Mouse (Mus musculus) left cerebral cortex, adult 11 months (tissue): ENCODE measurements around the gene Bcl2a1b.
"Not testable (repeated sequence)": the region's sequence is repeated elsewhere in the genome, so short reads cannot be mapped to it uniquely, and the experiment has no call there.

Source experiments
- DNase-seq: peaks from one replicate; pipeline ENCODE4 v3.0.0; 2022; ENCODE audit warnings: low spot score

Bcl2a1b gene

DNA sequence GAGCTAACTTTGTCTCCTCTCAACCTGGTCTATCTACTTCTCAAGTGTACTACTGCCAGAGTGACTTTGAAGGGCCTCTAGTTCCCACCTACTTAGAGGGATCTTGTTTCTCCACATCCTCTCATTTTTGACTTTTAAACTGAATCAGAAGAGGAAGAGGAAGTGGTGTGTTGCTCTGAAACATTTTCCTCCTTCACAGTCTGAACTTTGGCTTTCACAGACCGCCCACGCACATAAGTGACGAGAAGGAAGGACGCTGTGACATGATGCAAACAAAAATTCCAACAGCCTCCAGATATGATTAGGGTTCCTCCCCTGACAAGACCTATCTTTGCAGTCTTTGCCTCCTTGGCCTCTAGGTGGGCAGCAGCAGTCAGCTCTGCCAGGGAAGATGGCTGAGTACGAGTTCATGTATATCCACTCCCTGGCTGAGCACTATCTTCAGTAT, at the start of gene Bcl2a1b, which contains the start of gene Gm29094:
TSS of gene Bcl2a1b (plus strand) at position 241 of the 448 bp plus-strand sequence.
TSS of gene Gm29094 (plus strand) at position 411 of the 448 bp plus-strand sequence.
- DNase-seq, result not testable (repeated sequence)

DNA sequence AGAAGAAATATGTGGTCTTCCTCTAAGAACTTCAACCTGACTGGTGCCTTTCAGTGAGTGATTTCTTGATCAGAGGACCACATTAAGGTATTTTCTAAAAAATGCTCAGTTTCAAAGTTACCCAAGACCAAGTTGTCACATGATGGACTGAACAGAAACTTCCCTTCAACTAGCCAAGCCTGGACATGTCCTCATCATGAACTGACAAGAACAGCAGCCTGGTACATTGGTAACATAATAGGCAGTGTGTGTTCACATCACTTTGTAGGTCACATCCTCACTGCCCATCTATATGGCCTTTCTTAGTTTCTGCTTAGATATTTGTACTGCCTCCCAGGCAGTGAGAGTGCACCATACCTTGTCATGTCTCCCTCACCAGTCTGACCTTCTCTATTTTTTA, 26.5 kb upstream of the Bcl2a1b start:
- DNase-seq, result not testable (repeated sequence)

DNA sequence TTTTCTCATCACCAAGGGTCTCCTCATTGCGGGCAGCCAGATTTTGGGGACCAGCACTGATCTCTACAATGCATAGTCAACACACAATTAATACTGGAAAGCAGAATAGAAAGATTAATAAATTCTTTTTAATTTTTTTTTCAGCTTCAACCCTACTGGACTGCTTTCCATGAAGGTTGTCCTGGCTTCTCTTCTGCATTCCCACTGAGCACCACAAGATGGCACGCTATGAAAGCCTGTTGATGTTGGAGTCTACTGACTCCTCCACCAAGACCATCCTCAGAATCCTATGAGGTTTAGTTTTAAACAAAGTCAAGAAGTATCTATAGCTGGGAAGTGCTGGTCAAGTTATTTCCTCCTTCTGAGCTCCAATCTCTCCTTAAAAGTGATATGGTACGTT, 20.2 kb upstream of the Bcl2a1b start:
- DNase-seq, result peak; percentile 63

DNA sequence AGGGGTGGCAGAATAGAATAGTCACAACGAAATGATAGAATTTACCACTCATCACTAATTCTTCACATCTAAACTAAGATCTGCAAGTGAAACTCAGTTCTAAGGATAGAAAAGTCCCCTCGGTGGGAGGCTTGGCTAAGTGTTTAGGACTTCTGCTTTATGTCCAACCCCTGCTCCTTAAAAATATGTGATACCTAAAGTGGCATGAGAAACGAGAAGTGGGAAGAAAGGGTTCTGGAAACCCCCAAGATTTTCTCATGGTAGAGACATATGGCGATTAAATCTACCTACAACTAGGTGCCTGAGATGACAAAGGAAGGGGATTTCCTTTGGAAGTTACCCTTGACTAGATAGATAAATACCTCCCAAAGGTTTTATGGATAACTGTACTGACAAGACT, 19.5 kb upstream of the Bcl2a1b start:
- not testable (repeated sequence) for DNase-seq

DNA sequence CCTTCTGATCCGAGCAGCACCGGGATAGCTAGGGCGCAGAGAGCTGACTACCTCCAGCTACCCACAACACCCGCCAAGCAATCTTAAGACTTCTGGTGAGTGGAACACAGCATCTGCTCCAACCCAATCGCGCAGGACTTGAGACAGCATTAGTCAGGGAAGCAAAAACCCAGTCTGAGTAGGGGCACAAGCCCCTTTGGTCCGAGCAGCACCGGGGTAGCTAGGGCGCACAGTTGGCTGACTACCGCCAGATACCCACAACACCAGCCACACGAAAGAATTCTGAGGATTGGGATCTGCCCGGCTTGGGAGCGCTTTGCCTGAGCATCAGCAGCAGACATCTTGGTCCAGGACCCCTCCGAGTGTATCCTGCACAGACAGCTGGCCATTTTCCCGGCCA, 12.0 kb upstream of the Bcl2a1b start:
- DNase-seq, result not testable (repeated sequence)

DNA sequence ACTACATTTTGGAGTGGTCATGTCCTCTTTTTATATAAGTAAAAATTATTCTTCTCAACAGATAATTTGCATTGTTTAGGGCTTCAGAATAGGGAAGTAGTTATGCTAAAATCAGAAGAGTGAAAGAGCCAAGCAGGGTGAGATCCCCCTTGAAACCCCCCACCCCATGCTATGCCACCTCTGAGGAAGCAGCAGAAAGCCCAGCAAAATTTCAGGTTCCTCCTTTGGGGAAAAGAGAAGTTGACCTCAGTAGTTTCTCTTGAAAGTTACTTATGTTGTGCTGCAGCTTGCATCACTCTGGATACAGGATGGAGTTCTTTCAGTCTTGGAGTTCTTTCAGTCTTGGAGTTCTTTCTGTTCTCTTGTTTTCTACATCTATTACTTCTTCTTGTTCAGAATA, 3.5 kb upstream of the Bcl2a1b start:
- not testable (repeated sequence) for DNase-seq

DNA sequence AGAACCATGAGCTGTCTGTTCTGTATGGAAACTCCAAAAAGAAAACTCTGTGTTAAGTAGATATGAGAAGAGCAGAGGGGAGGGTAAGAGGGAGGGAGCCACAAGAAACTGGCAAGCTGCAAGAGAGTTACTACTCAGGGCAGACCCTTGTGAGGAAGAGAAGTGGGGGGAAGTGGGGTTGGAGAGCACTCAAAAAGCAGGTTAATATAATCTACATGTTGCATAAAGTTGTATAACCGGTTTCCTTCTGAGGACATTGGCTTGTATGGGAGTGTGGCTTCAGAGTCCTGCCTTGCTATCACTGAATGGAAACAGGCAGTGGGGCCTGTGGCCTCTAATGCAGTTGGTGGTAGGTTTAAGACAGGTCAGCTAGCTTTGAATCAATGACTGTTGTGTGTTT, 1.5 kb upstream of the Bcl2a1b start:
- not testable (repeated sequence) for DNase-seq

DNA sequence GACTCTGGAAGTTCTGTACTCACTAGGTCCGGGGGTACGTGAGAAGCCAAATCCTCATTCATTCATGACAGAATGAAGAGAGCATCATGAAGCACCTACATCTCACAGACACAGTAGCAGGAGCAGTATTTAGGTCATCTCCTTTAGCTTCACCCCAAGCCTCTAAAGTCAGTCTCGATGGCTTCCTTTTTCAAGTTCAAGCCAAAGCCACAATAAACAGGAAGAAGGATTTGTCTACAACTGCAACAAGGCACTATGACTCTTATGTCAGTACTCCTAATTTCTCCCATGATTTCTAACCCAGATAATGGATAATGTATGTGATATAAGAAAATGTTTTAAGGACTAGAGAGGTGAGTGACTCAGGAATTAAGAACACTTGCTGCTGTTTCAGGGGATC, 660 bp upstream of the Bcl2a1b start:
- DNase-seq, result not testable (repeated sequence)

DNA sequence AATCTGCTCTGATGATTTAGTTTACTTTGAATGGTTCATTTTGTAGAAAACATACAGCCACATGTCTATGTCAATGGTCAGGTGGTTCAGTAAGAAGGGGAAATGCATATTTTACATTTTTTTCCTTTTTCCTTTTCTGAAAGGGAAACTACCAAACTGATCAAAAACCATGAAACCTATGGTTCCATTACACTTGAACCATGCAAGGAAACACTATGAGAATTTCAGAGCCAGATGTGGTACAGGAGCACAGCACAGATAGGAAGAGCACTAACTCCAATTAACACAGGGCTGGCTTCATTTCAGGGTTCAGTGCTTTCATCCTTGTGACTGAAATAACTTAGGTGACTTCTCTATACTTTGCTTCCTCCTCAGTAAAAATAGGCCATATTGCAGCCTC, 3.2 kb downstream of the Bcl2a1b start:
- not testable (repeated sequence) for DNase-seq

DNA sequence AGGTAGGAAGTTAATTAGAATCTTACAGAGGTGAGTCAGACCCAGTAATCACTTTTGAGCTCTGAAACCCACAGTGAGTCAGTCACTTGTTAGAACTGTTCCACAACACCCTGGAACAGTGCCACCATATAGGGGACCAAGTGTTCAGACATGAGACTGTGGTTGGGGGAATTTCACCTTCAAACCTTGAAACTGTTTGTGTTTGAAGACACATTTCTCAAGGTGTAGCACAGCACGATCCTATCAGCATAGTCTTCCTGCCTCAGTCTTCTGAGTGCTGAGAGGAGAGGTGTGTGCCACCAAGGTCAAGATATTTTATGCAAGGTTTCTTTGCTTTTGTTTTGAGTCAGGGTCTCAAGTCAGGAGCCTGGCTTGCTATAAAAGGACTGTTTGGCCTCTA, 9.9 kb downstream of the Bcl2a1b start:
- DNase-seq, result not testable (repeated sequence)

DNA sequence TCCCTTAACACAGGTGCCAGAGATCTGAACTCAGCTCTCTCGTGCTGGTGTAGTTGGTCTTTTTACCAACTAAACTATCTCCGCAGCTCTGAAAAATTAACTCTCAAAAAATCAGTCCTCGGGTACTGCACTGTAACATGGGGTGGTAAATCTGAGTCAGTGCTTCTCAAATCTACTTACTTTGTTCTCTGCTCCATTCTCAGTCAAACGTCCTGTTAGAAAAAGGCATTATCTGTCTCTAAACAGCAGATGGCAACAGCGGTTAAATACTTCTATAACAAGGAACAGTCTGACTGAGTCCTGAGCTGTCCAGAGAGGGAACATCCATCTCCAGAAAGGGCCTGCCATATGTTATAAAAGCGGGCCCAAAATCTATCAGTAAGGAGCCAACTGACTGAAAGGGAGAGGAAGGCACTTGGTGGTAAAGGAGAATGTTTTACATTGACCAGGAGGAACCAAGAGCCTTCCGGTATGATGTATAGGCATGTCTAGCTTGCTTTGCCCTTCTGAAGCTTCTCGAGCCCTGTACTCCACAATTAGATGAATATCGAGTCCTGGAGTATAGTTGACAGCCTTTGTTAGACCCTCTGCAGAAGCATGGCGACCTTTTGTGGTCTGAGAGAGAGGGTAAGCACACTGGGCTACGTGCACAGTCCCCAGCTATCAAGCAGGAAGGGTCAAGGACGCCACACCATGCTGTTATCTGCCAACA, 11.5 kb downstream of the Bcl2a1b start, which contains the start of gene Mthfs:
TSS of gene Mthfs (plus strand) at position 324 of the 712 bp plus-strand sequence.
- not testable (repeated sequence) for DNase-seq

DNA sequence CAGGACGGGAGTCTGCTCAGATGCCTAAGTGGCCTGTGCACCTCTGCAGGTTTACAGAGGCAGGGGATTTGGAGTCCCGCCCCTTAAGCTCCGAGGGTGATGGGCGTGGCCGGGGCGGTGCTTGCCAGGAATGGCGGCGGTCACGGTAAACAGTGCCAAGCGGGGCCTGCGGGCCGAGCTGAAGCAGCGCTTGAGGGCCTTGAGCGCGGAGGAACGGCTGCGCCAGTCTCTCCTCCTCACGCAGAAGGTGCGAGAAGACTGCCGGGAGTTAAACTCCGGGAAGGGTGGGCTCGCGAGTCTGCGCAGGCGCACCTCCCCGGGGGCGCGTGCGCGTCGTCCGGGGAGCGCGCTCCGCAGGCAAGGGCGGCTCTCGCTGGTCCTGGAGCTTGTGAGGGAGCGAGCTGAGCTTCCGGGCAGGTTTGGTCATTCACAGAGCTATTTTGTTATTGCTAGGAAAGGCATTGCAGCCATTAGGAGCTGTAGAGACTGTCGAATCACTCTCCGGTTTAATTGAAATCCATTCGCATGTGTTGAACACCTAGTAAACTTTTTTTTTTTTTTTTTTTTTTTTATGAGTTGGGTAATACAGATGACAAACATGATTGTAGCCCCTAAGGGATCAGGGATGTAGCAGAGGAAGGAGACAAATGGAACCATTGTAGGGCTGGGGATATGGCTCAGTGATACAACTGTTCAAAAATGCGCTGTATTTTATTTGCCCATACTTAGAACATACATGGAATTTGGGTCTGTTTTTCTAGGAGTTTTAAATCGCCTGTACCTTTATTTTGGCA, 12.3 kb downstream of the Bcl2a1b start:
- peak; percentile 91 for DNase-seq

DNA sequence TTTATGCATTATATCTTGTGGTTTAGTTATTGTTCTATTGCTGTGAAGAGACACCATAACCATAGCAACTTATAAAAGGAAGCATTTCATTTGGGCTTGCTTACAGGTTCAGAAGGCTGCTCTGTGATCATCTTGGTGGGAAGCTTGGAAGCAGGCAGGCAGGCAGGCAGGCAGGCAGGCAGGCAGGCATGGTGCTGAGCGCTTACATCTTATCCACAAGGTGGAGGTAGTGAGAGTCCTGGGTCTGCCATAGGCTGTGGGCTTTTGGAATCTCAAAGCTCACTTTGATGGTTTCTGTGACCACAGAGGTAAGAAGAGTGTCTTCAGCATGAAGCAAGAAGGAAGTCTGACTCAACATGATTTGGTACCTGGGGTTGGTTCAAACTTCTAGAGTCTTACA, 13.4 kb downstream of the Bcl2a1b start:
- DNase-seq, result not testable (repeated sequence)

DNA sequence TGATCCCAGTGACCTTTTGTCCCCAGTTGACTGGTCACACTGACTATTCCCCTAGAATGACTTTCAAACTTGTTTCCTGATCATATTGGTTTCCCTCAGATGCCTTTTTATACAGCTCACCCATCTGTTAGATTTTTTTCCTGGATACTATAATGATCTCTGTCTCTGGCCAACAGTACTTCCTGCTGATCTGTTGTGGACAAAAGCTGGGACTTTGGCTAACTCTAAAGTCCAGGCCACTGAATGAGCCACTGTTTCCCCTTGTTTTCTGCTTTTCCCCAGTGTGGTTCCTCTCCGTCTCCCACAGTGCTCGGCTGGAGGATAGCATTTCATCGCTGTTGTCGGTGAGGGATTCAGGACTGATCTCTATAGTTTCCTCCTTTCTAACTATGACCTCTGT, 19.2 kb downstream of the Bcl2a1b start:
- DNase-seq, result not testable (repeated sequence)

DNA sequence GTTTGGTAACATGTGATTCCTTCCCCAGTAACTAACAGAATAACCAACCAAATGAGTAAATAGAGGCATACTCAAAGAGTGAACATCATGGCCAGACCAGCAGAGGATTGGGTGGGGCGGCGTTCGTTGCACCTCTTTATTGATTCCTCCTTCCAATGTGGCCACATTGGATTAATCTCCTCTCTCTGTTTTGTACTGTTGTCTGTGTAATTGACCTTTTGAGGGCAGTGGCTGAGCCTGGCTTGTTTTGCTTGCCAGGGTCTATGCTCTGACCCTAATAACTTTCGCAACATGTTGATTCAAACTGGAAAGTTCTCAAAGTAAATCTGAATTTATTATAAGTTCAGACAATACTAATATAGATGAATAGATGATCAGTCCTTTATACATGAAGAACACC, 20.7 kb downstream of the Bcl2a1b start:
- not testable (repeated sequence) for DNase-seq

DNA sequence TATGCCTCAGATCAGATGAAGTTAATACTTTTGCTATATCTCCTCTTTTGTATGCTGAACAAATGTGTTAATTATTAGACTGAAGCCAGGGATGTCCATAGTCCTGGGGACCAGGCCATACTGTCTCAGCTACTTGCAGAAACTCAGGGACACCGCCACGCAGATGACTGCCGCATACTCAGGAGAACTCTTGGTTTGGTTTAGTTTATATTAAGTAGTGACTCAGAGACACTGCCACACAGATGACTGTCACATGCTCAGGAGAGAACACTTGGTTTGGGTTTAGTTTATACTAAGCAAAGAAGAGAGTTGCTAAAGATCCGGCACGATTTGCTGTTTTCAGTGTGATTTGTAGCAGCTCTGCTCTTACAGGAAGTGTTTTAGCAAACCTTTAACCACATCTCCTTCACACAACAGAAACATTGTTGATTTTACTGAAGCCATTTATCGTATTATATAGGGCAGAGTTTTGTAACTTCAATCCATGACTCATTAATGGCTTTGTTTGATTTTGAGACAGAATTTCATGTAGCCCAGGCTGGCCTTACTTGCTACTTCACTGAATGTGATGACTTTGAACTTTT, 21.8 kb downstream of the Bcl2a1b start:
- DNase-seq, result not testable (repeated sequence)

DNA sequence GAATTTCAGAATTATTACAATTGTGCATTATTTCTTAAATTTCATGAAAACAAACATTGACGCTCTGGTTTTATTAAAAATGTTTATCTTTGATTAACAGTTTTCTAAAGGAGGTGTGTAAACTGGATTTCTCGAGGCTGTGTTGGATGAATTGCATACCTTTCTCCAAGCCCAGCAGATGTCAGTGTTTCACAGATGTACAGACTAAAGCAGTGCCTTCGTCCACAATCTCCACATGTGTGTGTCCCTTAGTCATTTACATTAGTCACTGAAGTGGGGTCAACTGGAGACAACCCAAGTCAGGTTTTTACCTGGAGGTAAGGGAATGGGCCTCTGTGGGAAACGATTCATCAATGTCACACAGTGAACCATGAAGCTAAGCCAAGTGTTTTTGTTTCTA, 27.1 kb downstream of the Bcl2a1b start:
- DNase-seq, result no peak

DNA sequence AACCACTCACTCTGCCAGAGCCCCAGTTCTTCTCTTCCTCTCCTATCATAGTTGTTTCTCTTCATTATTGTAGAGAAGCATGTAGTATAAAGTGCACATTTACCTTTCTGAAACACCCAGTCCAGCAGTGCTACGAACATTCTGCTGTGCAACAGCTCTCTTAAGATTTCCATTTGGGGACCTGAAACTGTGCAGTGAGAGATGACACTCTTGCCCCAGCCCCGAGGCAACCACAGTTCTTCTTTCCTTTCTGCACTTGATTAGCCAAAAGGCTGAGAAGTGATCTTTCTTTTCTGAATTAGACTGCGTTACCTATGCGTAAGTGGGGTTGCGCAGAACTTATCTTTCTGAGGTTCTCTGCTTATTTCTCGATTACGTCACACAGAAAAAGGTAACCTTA, 29.1 kb downstream of the Bcl2a1b start:
- DNase-seq, result no peak

DNA sequence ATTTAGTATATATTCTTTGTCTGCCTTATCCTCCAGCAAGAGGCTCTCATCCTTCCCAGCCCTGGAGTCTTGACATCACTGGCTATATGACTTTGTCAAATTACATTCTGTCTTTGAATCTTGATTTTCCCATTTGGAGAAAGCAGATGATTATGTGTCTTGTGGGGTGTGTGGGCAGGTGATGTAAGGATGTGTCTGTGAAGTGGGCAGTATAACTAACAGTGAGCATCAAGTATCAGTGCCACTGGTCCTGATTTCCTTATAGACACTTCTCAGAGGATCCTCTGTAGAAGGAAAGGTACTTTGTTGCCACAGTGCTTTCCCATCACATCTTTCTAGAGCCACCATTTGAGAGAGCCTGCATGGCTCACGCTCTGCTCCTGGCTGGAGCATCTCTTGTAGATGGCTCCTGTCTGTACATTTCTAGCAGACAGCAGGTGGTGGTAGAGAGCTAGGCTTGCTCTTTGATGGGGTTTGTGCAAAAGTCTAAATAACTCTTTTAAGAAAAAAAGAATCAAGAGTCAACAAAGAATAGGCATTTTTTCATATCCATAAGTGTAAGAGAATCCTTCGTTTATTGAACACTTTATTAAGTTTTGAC, 32.0 kb downstream of the Bcl2a1b start:
- DNase-seq, result not testable (repeated sequence)

DNA sequence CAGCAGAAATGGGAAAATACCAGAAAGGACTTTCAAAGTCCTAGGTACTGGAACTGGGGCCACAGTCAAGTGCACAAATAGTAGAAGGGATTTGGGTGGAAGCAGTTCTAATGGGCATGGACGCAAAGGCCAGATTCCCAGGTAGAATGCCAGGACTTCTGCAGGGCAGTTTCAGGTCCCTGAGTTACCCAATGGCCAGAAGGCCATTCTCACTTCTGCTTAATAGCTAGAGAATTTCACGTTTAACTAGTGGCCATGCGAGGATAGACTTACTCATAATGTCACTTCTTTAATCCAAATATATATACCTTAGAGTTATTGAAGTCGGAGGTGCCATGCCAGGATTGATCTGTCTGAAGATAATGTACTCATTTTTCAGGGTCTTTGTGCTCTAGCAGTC, 38.1 kb downstream of the Bcl2a1b start:
- DNase-seq, result not testable (repeated sequence)

DNA sequence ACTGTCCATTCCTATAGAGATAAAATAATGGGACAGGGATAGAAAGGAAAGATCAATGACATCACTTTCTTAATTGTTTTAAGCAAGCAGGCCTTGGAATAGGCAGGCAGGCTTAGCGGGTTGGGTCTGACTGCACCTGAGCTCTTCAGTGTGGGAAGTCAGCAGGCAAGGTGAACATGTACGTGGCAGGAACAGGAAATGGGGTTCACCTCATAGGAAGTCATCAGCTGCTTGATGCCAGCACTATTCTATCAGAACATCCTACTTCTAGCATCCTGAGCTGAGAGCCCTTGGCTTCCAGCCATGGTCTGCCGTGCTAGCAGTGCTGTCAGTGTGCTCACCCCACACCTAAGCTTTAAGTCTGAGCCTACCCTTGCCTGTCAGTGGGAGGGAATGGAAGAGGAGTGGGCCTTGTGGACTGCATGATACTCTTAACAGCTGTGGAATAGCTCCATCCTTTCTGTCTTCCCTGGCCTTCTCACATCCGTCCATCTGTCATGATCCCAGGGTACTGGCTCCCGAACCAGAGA, 40.0 kb downstream of the Bcl2a1b start:
- DNase-seq, result not testable (repeated sequence)

DNA sequence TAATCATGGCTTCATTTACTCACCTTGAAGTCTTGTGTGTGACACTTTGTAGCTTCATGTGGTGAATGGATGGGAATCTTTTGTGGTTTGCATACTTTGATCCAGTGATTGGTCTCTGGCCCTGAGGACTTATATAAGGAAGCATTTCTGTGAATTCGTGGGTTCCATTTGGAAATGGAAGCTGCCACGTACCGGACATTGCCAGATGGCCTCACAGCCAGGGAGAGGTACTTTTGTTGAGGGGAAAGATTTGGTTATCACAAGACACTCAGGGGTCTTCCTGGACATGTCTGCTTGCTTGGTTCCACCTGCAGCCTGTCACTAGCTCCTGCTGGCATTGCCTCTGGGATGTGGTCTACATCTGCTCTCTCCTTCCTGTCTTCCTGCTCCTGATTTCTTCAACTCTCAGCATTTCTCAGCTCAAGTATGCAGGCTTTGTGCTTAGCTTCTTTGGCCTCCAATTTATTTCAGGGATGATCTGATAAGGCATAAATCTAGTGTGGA, 41.6 kb downstream of the Bcl2a1b start:
- not testable (repeated sequence) for DNase-seq
